Mouse (Mus musculus): ENCODE results near the gene Gbf1. TPM values are rescaled to one million over a fixed set of nuclear protein-coding genes. Genes with fewer than 3 reads are reported as not detected.

Gbf1 gene
- total and polyA plus RNA-seq, 2 experiments = 25.7 to 58.1 TPM

- DNase-seq (ENCODE audit: extremely low read depth, low read depth, low spot score) = no peak
- no peaks in the 10 kb centered on the region for H3K36me3 ChIP-seq (ENCODE audit: control insufficient read depth, insufficient read depth, low read length)
- peaks cover 9% of the 10 kb centered on the region for H3K4me1 ChIP-seq (ENCODE audit: control insufficient read depth, insufficient read depth, low read length)
- 86% methylated on average over 3 of the region's 3 CpGs for WGBS
- H3K4me3 ChIP-seq (ENCODE audit: insufficient read depth, low read depth, low read length) = no peak overlapping the region
- H3K79me2 ChIP-seq (ENCODE audit: control insufficient read depth, insufficient read depth, low read length) = no peaks in the 10 kb centered on the region
- TF ChIP-seq CTCF (IDR thresholded peaks at IDR 0.05; ENCODE audit: low read depth, low read length) (no peak), POLR2A (IDR thresholded peaks at IDR 0.05; ENCODE audit: extremely low read depth, insufficient read depth, low read length) (no peak)
- H3K27me3 ChIP-seq (ENCODE audit: control insufficient read depth, insufficient read depth, low read length) = no peaks in the 10 kb centered on the region
- H3K9ac ChIP-seq (ENCODE audit: low read depth, low read length) = no peak overlapping the region
- H3K27ac ChIP-seq (replicated peaks; ENCODE audit: insufficient read depth, low read depth, low read length) = no peak overlapping the region
These were observed 179.6 kb downstream of the Gbf1 start for GRCm38 (mm10) chr19:46331936-46332335.

GRCm38 (mm10) chr19:46332721-46333339 is 180.5 kb downstream of the Gbf1 start:
- no peaks in the 10 kb centered on the region for H3K36me3 ChIP-seq (ENCODE audit: control insufficient read depth, insufficient read depth, low read length)
- no peaks in the 10 kb centered on the region for H3K27me3 ChIP-seq (ENCODE audit: control insufficient read depth, insufficient read depth, low read length)
- H3K79me2 ChIP-seq (ENCODE audit: control insufficient read depth, insufficient read depth, low read length) = no peaks in the 10 kb centered on the region
- H3K4me3 ChIP-seq (ENCODE audit: insufficient read depth, low read depth, low read length) = no peak overlapping the region
- DNase-seq (ENCODE audit: extremely low read depth, low read depth, low spot score) = no peak
- H3K4me1 ChIP-seq (ENCODE audit: control insufficient read depth, insufficient read depth, low read length) = peaks cover 4% of the 10 kb centered on the region
- TF ChIP-seq POLR2A (IDR thresholded peaks at IDR 0.05; ENCODE audit: extremely low read depth, insufficient read depth, low read length) (no peak), CTCF (IDR thresholded peaks at IDR 0.05; ENCODE audit: low read depth, low read length) (no peak)
- no peak overlapping the region for H3K9ac ChIP-seq (ENCODE audit: low read depth, low read length)
- H3K27ac ChIP-seq (replicated peaks; ENCODE audit: insufficient read depth, low read depth, low read length) = no peak overlapping the region
- 78% methylated on average over 7 of the region's 7 CpGs for WGBS

- 92% methylated on average over 3 of the region's 3 CpGs for WGBS
These were observed 181.6 kb downstream of the Gbf1 start for GRCm38 (mm10) chr19:46333906-46334305.

More at GRCm38 (mm10) chr19:46333906-46334305, 181.6 kb downstream of the Gbf1 start:
- no peaks in the 10 kb centered on the region for H3K79me2 ChIP-seq (ENCODE audit: control insufficient read depth, insufficient read depth, low read length)
- no peak for DNase-seq (ENCODE audit: extremely low read depth, low read depth, low spot score)
- H3K4me1 ChIP-seq (ENCODE audit: control insufficient read depth, insufficient read depth, low read length) = peaks cover 4% of the 10 kb centered on the region; the same call in 1 of the 2 replicates
- H3K4me3 ChIP-seq (ENCODE audit: insufficient read depth, low read depth, low read length) = no peak overlapping the region
- no peaks in the 10 kb centered on the region for H3K36me3 ChIP-seq (ENCODE audit: control insufficient read depth, insufficient read depth, low read length)
- H3K9ac ChIP-seq (ENCODE audit: low read depth, low read length) = no peak overlapping the region
- no peaks in the 10 kb centered on the region for H3K27me3 ChIP-seq (ENCODE audit: control insufficient read depth, insufficient read depth, low read length)
- no peak overlapping the region for H3K27ac ChIP-seq (replicated peaks; ENCODE audit: insufficient read depth, low read depth, low read length)
- TF ChIP-seq CTCF (IDR thresholded peaks at IDR 0.05; ENCODE audit: low read depth, low read length) (no peak), POLR2A (IDR thresholded peaks at IDR 0.05; ENCODE audit: extremely low read depth, insufficient read depth, low read length) (no peak)

Other genes with a start within 250 kb of the Gbf1 start
- gene Armh3, start 154.0 kb upstream of the Gbf1 start, total RNA-seq (2014; rRNA removed) = 3.8 and 4.2 TPM in 2 replicates
- gene Armh3, start 154.0 kb upstream of the Gbf1 start, polyA plus RNA-seq (2012; rRNA removed) = 4.9 and 5.2 TPM in 2 replicates
- 2.3 and 2.9 TPM in 2 replicates for gene Hps6, start 149.0 kb upstream of the Gbf1 start, total RNA-seq (2014; rRNA removed)
- 3.2 TPM in 2 replicates for gene Hps6, start 149.0 kb upstream of the Gbf1 start, polyA plus RNA-seq (2012; rRNA removed)
- 1.1 and 2.1 TPM in 2 replicates for gene Pprc1, start 107.6 kb upstream of the Gbf1 start, total RNA-seq (2014; rRNA removed)
- 5.0 and 11.7 TPM in 2 replicates for gene Pprc1, start 107.6 kb upstream of the Gbf1 start, polyA plus RNA-seq (2012; rRNA removed)
- 14.9 and 18.1 TPM in 2 replicates for gene Ldb1, start 107.3 kb upstream of the Gbf1 start, total RNA-seq (2014; rRNA removed)
- gene Ldb1, start 107.3 kb upstream of the Gbf1 start, polyA plus RNA-seq (2012; rRNA removed) = 27.9 and 42.1 TPM in 2 replicates
- gene Nolc1, start 76.6 kb upstream of the Gbf1 start, total RNA-seq (2014; rRNA removed) = 3.4 and 3.8 TPM in 2 replicates
- gene Nolc1, start 76.6 kb upstream of the Gbf1 start, polyA plus RNA-seq (2012; rRNA removed) = 5.6 and 7.3 TPM in 2 replicates
- 0.67 and 9.8 TPM in 2 replicates for gene Elovl3, start 20.6 kb upstream of the Gbf1 start, total RNA-seq (2014; rRNA removed)
- gene Elovl3, start 20.6 kb upstream of the Gbf1 start, polyA plus RNA-seq (2012; rRNA removed) = 2.6 and 3.7 TPM in 2 replicates
- not detected in 2 replicates for gene Pitx3, start 4.2 kb upstream of the Gbf1 start, total RNA-seq (2014; rRNA removed)
- not detected in 2 replicates for gene Pitx3, start 4.2 kb upstream of the Gbf1 start, polyA plus RNA-seq (2012; rRNA removed)
- gene Nfkb2, start 151.8 kb downstream of the Gbf1 start, total RNA-seq (2014; rRNA removed) = 3.7 and 4.7 TPM in 2 replicates
- gene Nfkb2, start 151.8 kb downstream of the Gbf1 start, polyA plus RNA-seq (2012; rRNA removed) = 8.1 and 9.3 TPM in 2 replicates
- 0.27 and 0.46 TPM in 2 replicates for gene Psd, start 174.6 kb downstream of the Gbf1 start, total RNA-seq (2014; rRNA removed)
- 0.57 and 0.71 TPM in 2 replicates for gene Psd, start 174.6 kb downstream of the Gbf1 start, polyA plus RNA-seq (2012; rRNA removed)
- gene Fbxl15, start 175.7 kb downstream of the Gbf1 start, total RNA-seq (2014; rRNA removed) = 6.2 and 6.4 TPM in 2 replicates
- 15.1 and 22.6 TPM in 2 replicates for gene Fbxl15, start 175.7 kb downstream of the Gbf1 start, polyA plus RNA-seq (2012; rRNA removed)
- gene Cuedc2, start 186.2 kb downstream of the Gbf1 start, total RNA-seq (2014; rRNA removed) = 19.5 and 21.7 TPM in 2 replicates
- gene Cuedc2, start 186.2 kb downstream of the Gbf1 start, polyA plus RNA-seq (2012; rRNA removed) = 24.6 and 25.1 TPM in 2 replicates
- gene Mfsd13a, start 188.6 kb downstream of the Gbf1 start, total RNA-seq (2014; rRNA removed) = 1.2 and 1.3 TPM in 2 replicates
- gene Mfsd13a, start 188.6 kb downstream of the Gbf1 start, polyA plus RNA-seq (2012; rRNA removed) = 17.9 and 22.0 TPM in 2 replicates
- 0.09 and 0.40 TPM in 2 replicates for gene 2310034G01Rik, start 197.8 kb downstream of the Gbf1 start, total RNA-seq (2014; rRNA removed)
- gene 2310034G01Rik, start 197.8 kb downstream of the Gbf1 start, polyA plus RNA-seq (2012; rRNA removed) = 0.10 and 0.25 TPM in 2 replicates
- gene Actr1a, start 243.2 kb downstream of the Gbf1 start, total RNA-seq (2014; rRNA removed) = 29.7 and 32.5 TPM in 2 replicates
- gene Actr1a, start 243.2 kb downstream of the Gbf1 start, polyA plus RNA-seq (2012; rRNA removed) = 40.9 and 46.2 TPM in 2 replicates
- 1.1 and 2.3 TPM in 2 replicates for gene Sufu, start 244.4 kb downstream of the Gbf1 start, total RNA-seq (2014; rRNA removed)
- 2.8 and 3.2 TPM in 2 replicates for gene Sufu, start 244.4 kb downstream of the Gbf1 start, polyA plus RNA-seq (2012; rRNA removed)

All from liver, adult 2 months (tissue).